Mouse (Mus musculus): ENCODE data around the gene Tmem229b. TPM values are rescaled to one million over a fixed set of nuclear protein-coding genes. Genes with fewer than 3 reads are reported as not detected.

The Tmem229b gene
- total RNA-seq, 2 experiments from 2014 or later, result 12.9 to 13.4 TPM

Other genes with a start within 250 kb of the Tmem229b start
- 10 to 100 TPM; 64.4 to 68.3 TPM for gene Atp6v1d, start 146.0 kb downstream of the Tmem229b start, total RNA-seq (2021)
- 10 to 100 TPM; 76.4 to 80.4 TPM for gene Eif2s1, start 145.8 kb downstream of the Tmem229b start, total RNA-seq (2021)
- under 1 TPM; 0.60 to 0.67 TPM for gene Plek2, start 100.7 kb downstream of the Tmem229b start, total RNA-seq (2021)
- 1 to 10 TPM; 1.5 to 2.0 TPM for gene Plekhh1, start 21.5 kb upstream of the Tmem229b start, total RNA-seq (2021)
- 1 to 10 TPM; 7.1 to 9.5 TPM for gene Pigh, start 82.0 kb upstream of the Tmem229b start, total RNA-seq (2021)
- gene Arg2, start 123.2 kb upstream of the Tmem229b start, total RNA-seq (2021), result under 1 TPM; 0.48 TPM
- 10 to 100 TPM; 60.0 to 65.2 TPM for gene Vti1b, start 165.0 kb upstream of the Tmem229b start, total RNA-seq (2021)
- gene Rdh11, start 184.7 kb upstream of the Tmem229b start, total RNA-seq (2021), result 10 to 100 TPM; 15.5 to 16.9 TPM
- 1 to 10 TPM in 1 of 2 experiments, under 1 TPM in 1; 0.72 to 1.1 TPM for gene Rdh12, start 201.3 kb upstream of the Tmem229b start, total RNA-seq (2021)

All from adrenal gland, postnatal 10 days (tissue).